Mouse (Mus musculus) adrenal gland, adult (tissue): ENCODE results near the gene Gm12216.
"Not testable (repeated sequence)": the region's sequence is repeated elsewhere in the genome, so short reads cannot be mapped to it uniquely, and the experiment has no call there.

Experiments
- DNase-seq, 2 experiments: peaks; one replicate each; pipeline ENCODE4 v3.0.0; 2022 to 2023; ENCODE audit warnings: low spot score in 1 of 2; ENCODE audit not compliant: inconsistent age in 2 of 2

Gene Gm12216

GRCm38 (mm10) chr11:53858761-53859580, at the start of gene Gm12216:
Gm12216 (minus strand) TSS chr11:53859256.
- DNase-seq, result peak; percentile 76 to 89

DNA sequence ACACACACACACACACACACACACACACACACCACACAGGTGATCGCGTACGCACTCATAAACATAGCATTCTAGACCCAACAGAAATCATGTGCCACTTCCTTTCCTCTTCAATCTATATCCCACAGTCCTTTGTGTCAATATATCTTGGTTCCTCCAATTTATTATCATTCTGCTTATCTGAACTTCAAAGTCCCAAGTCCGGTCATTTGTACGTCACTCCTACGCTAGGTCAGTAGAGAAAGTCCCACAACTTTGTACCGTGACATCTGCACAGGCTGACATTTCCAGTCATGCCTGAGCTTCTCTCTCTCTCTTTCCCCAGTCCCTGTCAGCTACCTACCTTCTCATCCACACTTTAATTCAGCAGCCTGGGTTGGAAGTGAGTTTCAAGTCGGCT, 49.6 kb upstream of the Gm12216 start:
- no peak for DNase-seq

DNA sequence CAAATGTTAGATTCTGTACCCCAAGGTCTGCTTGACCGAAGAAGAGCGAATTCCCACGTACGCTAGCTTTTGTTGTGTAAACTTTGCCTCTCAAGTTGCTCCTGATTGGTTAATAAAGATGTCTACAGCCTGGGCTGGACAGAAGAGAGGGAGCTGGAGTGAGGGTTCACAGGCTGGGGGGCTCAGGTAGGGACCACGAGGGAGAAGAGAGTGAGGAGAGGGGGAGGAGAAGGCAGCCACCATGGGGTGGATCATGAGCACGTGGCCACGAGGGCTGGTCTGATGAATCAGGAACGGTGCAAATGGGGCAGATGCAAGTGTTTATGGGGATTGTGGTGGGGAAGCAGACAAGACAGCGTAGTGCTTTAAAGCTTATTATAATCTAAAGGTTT, 45.5 kb upstream of the Gm12216 start:
- no peak for DNase-seq

GRCm38 (mm10) chr11:53903781-53904533, 44.9 kb upstream of the Gm12216 start:
- peak; percentile 32 to 52 for DNase-seq

DNA sequence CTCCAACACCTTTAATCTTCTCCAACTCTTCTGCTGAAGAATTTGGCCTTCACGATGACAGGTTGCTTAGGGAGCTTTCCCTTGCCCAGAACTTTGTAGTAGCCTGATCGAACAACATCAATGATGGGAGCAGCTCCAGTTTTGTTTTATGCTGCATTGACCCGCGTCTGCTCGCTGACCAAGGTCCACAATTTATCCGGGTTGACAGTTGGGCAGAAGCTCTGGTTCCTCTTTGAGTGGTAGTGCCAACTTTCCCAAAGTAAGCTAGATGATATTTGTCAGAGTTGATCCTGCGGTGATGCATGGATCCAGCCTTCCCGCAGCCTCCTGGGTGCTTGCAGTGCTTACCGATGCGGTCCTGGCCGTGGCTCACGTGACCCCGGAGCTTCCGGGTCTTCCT, 43.7 kb upstream of the Gm12216 start:
- DNase-seq, result no peak

- no peak for DNase-seq
These were observed 41.9 kb upstream of the Gm12216 start for GRCm38 (mm10) chr11:53900991-53901390.

DNA sequence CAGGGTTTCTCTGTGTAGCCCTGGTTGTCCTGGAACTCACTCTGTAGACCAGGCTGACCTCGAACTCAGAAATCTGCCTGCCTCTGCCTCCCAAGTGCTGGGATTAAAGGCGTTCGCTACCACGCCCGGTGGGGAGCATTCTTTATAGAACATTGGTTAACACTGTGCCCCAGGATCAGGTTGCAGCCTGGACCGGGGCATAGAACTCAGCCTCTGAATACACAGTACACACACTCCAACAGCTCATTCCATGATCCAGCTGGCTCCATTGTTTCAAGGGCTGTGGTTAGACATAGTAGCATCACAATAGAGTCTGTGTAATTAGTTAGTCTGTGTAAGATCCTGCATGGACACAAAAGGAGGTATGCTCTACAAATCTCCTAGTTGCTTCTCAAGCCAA, 40.9 kb upstream of the Gm12216 start:
- DNase-seq, result no peak

- no peak for DNase-seq
These were observed 39.9 kb upstream of the Gm12216 start for GRCm38 (mm10) chr11:53899004-53899403.

- DNase-seq, result no peak
These were observed 37.9 kb upstream of the Gm12216 start for GRCm38 (mm10) chr11:53896935-53897334.

DNA sequence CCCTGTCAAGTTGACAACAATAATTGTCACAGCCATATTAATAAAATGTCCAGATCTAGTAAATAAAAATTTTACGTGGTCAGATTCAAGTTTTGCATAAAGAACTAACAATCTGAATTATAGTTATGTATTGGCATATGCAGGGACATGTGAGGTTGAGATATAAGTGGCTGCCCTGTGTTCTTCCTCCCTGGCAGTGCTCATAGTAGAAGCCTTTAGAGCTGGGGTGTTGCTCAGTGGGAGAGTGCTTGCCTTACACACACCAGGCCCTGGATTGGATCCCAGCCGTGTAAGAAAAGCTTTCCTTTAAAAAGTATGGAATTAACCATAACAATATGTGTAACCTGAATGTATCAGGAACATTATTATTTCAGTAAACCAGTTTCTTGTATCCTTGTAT, 34.4 kb upstream of the Gm12216 start:
- no peak for DNase-seq

DNA sequence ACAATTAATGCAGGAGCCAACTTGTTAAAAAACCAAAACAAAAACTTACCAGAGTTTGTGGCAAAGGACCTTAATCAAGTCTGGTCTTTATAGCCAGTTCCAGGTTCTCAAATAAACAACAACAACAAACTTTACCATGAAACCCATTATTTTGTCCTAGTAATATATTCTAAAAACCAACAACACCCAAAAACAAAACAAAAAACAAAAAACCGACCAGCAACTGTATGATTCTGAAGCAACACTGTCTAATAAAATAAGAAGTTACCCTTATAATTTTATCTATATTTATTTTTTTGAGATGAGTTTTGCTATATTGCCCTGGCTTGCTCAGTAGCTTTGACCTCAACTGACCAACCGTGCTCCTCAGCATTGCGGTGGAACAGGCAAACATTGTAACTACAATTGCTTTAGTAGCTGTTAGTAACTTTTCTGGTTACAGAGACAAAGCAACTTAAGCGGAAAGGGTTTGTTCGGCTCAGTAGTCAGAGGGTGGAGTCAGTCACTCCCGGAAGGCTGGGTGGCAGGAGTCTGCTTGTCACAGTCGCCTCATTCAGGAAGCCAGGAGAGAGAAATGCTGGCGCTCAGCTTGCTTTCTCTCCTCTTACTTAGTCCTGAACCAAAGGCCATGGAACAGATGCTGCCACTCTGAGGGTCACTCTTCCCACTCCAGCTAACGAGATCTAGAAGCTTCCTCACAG, 33.8 kb upstream of the Gm12216 start:
- peak in 1 of 2 experiments; percentile 58 for DNase-seq

DNA sequence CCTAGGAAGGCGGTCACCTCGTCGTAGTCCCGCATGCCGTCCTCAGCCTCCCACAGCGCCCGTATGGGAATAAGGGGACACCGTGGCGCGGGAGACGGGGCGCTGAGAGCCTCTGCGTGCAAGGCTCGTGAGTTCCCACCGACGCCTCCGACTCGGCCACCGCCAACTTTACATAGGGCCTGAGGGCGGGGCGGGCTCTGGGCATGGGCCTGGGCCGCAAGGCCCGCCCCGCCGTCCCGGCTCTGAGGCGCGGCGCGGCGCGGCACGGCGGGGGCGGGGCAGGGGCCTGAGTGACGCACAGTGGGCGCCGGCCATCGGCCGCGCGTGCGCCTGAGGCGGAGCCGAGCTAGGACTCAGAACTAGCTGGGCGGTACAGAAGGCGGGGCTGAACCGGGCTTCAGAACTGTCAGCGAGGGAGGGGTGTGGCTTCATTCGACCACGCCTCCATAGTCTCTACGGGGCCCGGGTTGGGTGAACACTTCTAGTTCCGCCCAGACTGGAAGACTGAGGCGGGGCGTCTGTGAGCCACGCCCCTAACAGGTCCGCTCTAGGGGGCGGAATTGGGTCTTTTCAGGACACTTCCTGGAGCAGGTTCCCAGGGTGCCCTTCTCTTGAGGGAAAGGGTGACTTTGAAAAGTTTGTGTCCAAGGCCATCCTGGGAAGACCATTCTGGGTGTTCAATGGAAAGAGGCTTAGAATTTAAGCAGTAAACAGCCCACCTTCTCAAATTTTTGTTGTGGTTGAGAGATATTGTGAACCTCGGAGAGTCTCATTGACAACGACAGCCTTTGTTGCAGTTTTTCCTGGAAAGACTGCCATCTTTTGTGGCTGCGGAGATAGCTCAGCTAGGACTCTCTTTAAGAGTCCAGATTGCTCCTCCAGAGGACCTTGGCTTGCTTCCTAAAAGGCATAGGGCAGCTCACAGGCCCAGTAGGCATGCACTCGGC, 32.7 kb upstream of the Gm12216 start, which contains the start of gene Slc22a5:
TSS of gene Slc22a5 (minus strand) at position 156 of the 947 bp plus-strand sequence.
- peak; percentile 100 for DNase-seq

GRCm38 (mm10) chr11:53890906-53891504, 31.9 kb upstream of the Gm12216 start:
- no peak for DNase-seq

DNA sequence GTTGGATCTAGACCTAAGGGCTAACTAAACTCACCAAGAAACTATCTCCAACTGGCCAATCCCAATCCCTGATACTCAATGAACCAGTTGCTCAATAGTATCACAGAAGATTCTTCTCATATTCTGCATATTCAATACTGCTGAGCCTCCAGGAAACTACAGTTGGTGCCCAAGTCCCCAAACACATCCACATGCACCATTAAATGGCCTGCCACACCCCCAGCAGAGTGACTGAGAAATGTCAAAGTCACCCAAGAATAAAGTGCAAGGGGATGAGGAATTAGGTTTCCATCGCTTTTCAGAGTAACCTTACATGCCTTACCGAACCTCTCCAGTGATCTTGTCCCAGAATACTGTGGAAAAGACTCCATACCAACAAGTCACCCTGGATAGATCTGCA, 31.2 kb upstream of the Gm12216 start:
- peak in 1 of 2 experiments; percentile 55 for DNase-seq

DNA sequence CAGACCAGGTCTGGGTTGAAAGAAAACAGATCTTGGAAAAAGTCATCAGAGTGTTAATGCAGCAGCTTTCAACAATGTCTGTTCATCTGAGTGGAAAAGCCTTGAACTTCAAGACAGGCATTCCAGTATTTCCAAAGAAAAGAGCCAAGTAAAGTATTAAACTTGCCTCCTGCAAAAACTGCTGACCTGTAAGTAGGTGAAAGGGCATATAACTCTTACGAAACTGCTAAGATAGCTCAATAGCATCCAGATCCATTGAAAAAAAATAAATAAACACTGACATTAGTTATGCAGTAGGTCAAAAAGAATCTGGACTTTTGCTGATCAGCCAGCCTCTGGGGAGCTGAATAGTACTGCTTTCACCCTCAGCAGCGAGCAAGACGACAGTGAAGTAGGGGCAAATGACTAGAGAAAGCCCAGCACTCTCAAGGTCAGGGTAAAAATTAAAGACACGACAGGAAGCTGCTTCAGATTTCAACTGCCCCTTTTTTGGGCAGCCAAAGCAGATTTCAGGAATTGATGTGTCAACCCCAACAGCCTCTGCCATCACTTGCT, 30.1 kb upstream of the Gm12216 start:
- DNase-seq, result peak in 1 of 2 experiments; percentile 83

DNA sequence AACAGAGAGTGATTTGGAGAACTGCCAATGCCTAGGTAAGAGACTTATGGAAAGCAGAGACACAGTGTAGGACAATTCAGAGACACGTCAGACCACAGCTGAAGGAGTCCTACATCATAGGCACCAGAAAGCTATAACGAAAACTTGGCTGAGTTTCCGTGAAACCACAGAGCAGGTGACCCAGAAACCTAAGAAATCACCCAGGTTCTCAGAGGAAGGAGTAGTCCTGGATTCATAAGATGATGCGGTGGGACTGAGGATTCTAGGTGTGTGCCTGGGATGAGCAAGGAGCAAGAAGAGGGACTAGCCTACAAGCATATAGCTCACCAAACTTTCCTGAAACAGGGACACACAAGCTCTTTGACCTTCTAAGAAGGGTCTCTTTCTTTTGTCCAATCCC, 29.2 kb upstream of the Gm12216 start:
- DNase-seq, result peak in 1 of 2 experiments; percentile 58

DNA sequence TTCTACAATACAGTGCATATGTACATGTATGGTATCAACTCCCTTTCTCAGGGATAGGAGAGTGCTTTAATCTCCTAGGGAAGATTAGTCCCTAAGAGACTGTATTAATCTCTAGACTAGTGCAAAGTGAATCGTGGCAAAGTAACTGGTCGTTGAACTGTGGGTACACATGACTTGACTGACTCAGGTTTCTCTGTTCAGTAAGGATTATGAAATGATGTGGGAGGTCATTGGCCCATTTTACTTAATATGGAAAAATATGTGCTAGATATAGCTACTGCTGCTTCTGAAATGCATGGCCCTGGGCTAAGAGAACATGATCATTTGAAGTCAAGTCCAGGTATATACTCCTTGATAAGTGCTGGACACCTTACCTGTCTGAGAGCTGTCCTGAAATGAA, 24.2 kb upstream of the Gm12216 start:
- peak in 1 of 2 experiments; percentile 53 for DNase-seq

DNA sequence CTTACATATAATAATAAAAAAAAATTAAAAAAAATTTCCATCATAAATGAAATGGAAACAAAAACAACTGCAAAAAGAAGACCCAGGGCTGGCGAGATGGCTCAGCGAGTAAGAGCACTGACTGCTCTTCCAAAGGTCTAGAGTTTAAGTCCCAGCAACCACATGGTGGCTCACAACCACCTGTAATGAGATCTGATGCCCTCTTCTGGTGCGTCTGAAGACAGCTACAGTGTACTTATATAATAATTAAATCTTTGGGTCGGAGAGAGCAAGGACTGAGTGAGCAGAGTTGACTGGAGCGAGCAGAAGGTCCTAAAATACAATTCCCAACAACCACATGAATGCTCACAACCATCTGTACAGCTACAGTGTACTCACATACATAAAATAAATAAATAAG, 19.0 kb upstream of the Gm12216 start:
- DNase-seq, result not testable (repeated sequence)

DNA sequence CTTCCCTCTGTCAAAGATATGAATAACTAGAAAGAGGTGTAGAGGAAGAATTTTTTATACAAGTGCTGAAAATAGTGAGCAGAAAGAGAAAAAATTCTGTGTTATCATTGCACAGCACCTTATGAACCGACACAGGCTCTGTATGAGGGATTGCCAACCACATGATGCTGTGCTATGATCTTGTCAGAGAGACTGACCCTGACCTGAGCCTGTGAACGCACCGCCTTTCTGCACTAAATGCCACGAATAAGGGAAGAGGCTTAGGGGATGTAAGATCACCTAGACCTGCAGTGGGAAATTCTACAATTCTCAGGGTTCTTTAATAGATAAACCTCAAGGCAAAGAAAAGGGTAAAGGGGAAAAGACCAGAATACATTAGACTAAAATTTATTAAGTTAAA, 17.4 kb upstream of the Gm12216 start:
- DNase-seq, result peak; percentile 52 to 56

- DNase-seq, result peak in 1 of 2 experiments; percentile 71
These were observed 15.7 kb upstream of the Gm12216 start for GRCm38 (mm10) chr11:53874706-53875105.
